Mouse (Mus musculus): ENCODE measurements at regions not wholly inside any gene's neighbourhood (a gene's known extent, or its start where the extent isn't known, plus 50 kb on each side); places are given as distances from the start of the nearest gene placed in this dataset.

DNA sequence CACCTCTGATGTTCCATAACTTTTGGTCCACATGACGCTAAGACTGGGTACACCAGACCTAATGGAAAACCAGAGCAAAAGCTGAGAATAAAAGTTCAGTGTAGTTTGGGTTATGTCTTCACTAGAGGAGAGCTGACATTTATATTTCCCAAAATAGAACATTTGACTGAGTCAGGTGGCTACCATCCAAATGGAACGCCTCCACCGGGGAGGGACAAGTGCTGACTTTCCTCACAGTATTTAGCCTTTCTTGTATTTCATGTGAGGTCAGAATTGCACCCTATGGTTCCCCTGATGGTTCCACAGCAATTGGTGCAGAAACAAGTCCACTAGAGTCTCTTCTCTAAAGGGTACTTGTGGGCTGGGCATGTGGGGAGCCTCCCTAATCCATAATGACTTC, 68.2 kb upstream of the Dgkg start:
- TF ChIP-seq KAT2A (conservative IDR thresholded peaks at IDR 0.05; ENCODE audit: low read depth, low read length) = no peak
- TF ChIP-seq RCOR1 (IDR thresholded peaks at IDR 0.05; ENCODE audit: low read depth, low read length) = no peak
- no peak for TF ChIP-seq CTCF (IDR thresholded peaks at IDR 0.05 in 2 of 3, conservative IDR thresholded peaks at IDR 0.05 in 1 of 3; ENCODE audit: control insufficient read depth in 1 of 3, insufficient read depth in 1 of 3, low read depth in 2 of 3, low read length in 3 of 3, poor library complexity in 1 of 3, severe bottlenecking in 1 of 3)
- TF ChIP-seq GATA1 (IDR thresholded peaks at IDR 0.05; ENCODE audit: low read depth, low read length) = no peak
- no peak for TF ChIP-seq POLR2A (IDR thresholded peaks at IDR 0.05; ENCODE audit: control insufficient read depth in 1 of 2, insufficient read depth in 1 of 2, low read depth in 1 of 2, low read length in 2 of 2, poor library complexity in 1 of 2)
- no peak for TF ChIP-seq JUND (IDR thresholded peaks at IDR 0.05; ENCODE audit: low read depth, low read length)
- TF ChIP-seq POLR2AphosphoS5 (IDR thresholded peaks at IDR 0.05; ENCODE audit: borderline replicate concordance, low read depth, low read length) = no peak
- TF ChIP-seq ETS1 (IDR thresholded peaks at IDR 0.05; ENCODE audit: low read depth, low read length) = no peak
- no peak for TF ChIP-seq TAL1 (IDR thresholded peaks at IDR 0.05; ENCODE audit: low read length)
- TF ChIP-seq POLR2AphosphoS2 (IDR thresholded peaks at IDR 0.05; ENCODE audit: low read length) = no peak
